Mouse (Mus musculus) midbrain, embryonic 16.5 days (tissue): ENCODE results near the gene Sim2. TPM values are rescaled to one million over a fixed set of nuclear protein-coding genes. Genes with fewer than 3 reads are reported as not detected.

Experiments
- ATAC-seq: fragments of 200-750 bp; cut with Nextera tagmentation; 2 replicates; pipeline ENCODE4 v1.8.0; 2017; ENCODE audit warnings: moderate TSS enrichment
- H3K27ac ChIP-seq: fragments of 300-500 bp; sonication (generic); 2 replicates; pipeline ENCODE4 v1.5.1; 2014; ENCODE audit warnings: mild to moderate bottlenecking, low read length, mixed read lengths
- H3K27me3 ChIP-seq: fragments of 300-500 bp; sonication (generic); 2 replicates; pipeline ENCODE4 v1.6.1; 2014; ENCODE audit warnings: low read depth, low read length, mixed read lengths; ENCODE audit not compliant: control insufficient read depth, insufficient read depth
- H3K36me3 ChIP-seq: fragments of 300-500 bp; sonication (generic); 2 replicates; pipeline ENCODE4 v1.6.1; 2014; ENCODE audit warnings: mild to moderate bottlenecking, low read length, moderate library complexity, mixed read lengths; ENCODE audit not compliant: control insufficient read depth, insufficient read depth
- H3K4me1 ChIP-seq: fragments of 300-500 bp; sonication (generic); 2 replicates; pipeline ENCODE4 v1.6.1; 2014; ENCODE audit warnings: mild to moderate bottlenecking, low read length, mixed read lengths; ENCODE audit not compliant: control insufficient read depth, insufficient read depth
- H3K4me2 ChIP-seq: fragments of 300-500 bp; sonication (generic); 2 replicates; pipeline ENCODE4 v1.6.1; 2014; ENCODE audit warnings: mild to moderate bottlenecking, low read length, mixed read lengths
- H3K4me3 ChIP-seq: fragments of 300-500 bp; sonication (generic); 2 replicates; pipeline ENCODE4 v1.5.1; 2014; ENCODE audit warnings: low read depth, mild to moderate bottlenecking, low read length, moderate library complexity, mixed read lengths
- H3K9ac ChIP-seq: fragments of 300-500 bp; sonication (generic); 2 replicates; pipeline ENCODE4 v1.6.1; 2014; ENCODE audit warnings: low read depth, low read length, mixed read lengths
- H3K9me3 ChIP-seq: fragments of 300-500 bp; sonication (generic); replicated peaks from 2 replicates; pipeline ENCODE4 v1.6.1; 2014; ENCODE audit warnings: mild to moderate bottlenecking, low read length, mixed read lengths; ENCODE audit not compliant: control insufficient read depth, poor library complexity, severe bottlenecking
- WGBS: fragments of 180-500 bp; shearing (Covaris S2); extraction: QIAGEN DNeasy Blood & Tissue Kit; methylation state at CpG from one replicate; pipeline ENCODE4 v1.1.7; 2014; 5-methylcytosine and 5-hydroxymethylcytosine counted together
- polyA plus RNA-seq: library from polyadenylated mRNA; unstranded; fragments of >200 nt; fragmentation: Nextera tagmentation; extraction: Ambion mirVana; gene quantifications from 2 replicates; pipeline ENCODE4 v1.2.1, GENCODE M21; 2015

Sim2 gene
- polyA plus RNA-seq, 1 experiment from 2014 or later: 0.10 TPM

- no peak overlapping the region for H3K4me3 ChIP-seq
- no peaks in the 10 kb centered on the region for H3K4me1 ChIP-seq
- H3K27me3 ChIP-seq: peaks cover 13% of the 10 kb centered on the region
- H3K9ac ChIP-seq: no peak overlapping the region
- H3K36me3 ChIP-seq: no peaks in the 10 kb centered on the region
- WGBS: 39% methylated on average over 9 of the region's 9 CpGs
- H3K9me3 ChIP-seq: no peaks in the 10 kb centered on the region; the same call in 1 of the 2 replicates
- H3K27ac ChIP-seq: no peak overlapping the region
- H3K4me2 ChIP-seq: no peak overlapping the region
- no peak for ATAC-seq
These were observed 13.8 kb upstream of the Sim2 start for GRCm38 (mm10) chr16:94070920-94071319.

- Histone ChIP-seq H3K9ac (no peak overlapping the region), H3K4me3 (no peak overlapping the region), H3K4me2 (no peak overlapping the region), H3K9me3 (no peaks in the 10 kb centered on the region; the same call in 1 of the 2 replicates), H3K4me1 (no peaks in the 10 kb centered on the region), H3K27me3 (peaks cover 19% of the 10 kb centered on the region), H3K36me3 (no peaks in the 10 kb centered on the region), H3K27ac (no peak overlapping the region)
- no peak for ATAC-seq
- 66% methylated on average over 8 of the region's 8 CpGs for WGBS
These were observed 13.3 kb upstream of the Sim2 start for GRCm38 (mm10) chr16:94071468-94071867.

- WGBS: 34% methylated on average over 19 of the region's 19 CpGs
- H3K9ac ChIP-seq: no peak overlapping the region
- H3K27me3 ChIP-seq: peaks cover 45% of the 10 kb centered on the region
- H3K9me3 ChIP-seq: no peaks in the 10 kb centered on the region
- no peak overlapping the region for H3K4me3 ChIP-seq
- no peak for ATAC-seq
- H3K36me3 ChIP-seq: no peaks in the 10 kb centered on the region
- H3K4me1 ChIP-seq: no peaks in the 10 kb centered on the region
- H3K4me2 ChIP-seq: no peak overlapping the region
- H3K27ac ChIP-seq: no peak overlapping the region
These were observed 9.2 kb upstream of the Sim2 start for GRCm38 (mm10) chr16:94075362-94076027.

- Histone ChIP-seq H3K4me3 (no peak overlapping the region), H3K27me3 (peaks cover 66% of the 10 kb centered on the region), H3K4me1 (no peaks in the 10 kb centered on the region), H3K27ac (no peak overlapping the region), H3K9ac (no peak overlapping the region), H3K9me3 (no peaks in the 10 kb centered on the region), H3K36me3 (no peaks in the 10 kb centered on the region), H3K4me2 (no peak overlapping the region)
- WGBS: 1% methylated on average over 23 of the region's 23 CpGs
- ATAC-seq: no peak
These were observed 6.2 kb upstream of the Sim2 start for GRCm38 (mm10) chr16:94078318-94079074.

- Histone ChIP-seq H3K27ac (no peak overlapping the region), H3K27me3 (peaks cover 69% of the 10 kb centered on the region), H3K4me2 (no peak overlapping the region), H3K9me3 (no peaks in the 10 kb centered on the region), H3K36me3 (no peaks in the 10 kb centered on the region), H3K4me3 (no peak overlapping the region), H3K9ac (no peak overlapping the region), H3K4me1 (no peaks in the 10 kb centered on the region)
- no peak for ATAC-seq
- under 1% methylated on average over 47 of the region's 47 CpGs for WGBS
These were observed 5.5 kb upstream of the Sim2 start for GRCm38 (mm10) chr16:94079075-94079855.

- Histone ChIP-seq H3K9ac (no peak overlapping the region), H3K4me3 (no peak overlapping the region), H3K4me1 (peaks cover 4% of the 10 kb centered on the region), H3K27me3 (peaks cover 69% of the 10 kb centered on the region), H3K9me3 (no peaks in the 10 kb centered on the region), H3K4me2 (no peak overlapping the region), H3K27ac (no peak overlapping the region), H3K36me3 (no peaks in the 10 kb centered on the region)
- ATAC-seq: no peak
- 3% methylated on average over 13 of the region's 13 CpGs for WGBS
These were observed 4.7 kb upstream of the Sim2 start for GRCm38 (mm10) chr16:94079856-94080555.

GRCm38 (mm10) chr16:94081596-94081995 is 3.1 kb upstream of the Sim2 start:
- no peaks in the 10 kb centered on the region for H3K9me3 ChIP-seq
- H3K27ac ChIP-seq: no peak overlapping the region
- 13% methylated on average over 5 of the region's 5 CpGs for WGBS
- H3K36me3 ChIP-seq: no peaks in the 10 kb centered on the region
- H3K9ac ChIP-seq: no peak overlapping the region
- ATAC-seq: no peak
- H3K27me3 ChIP-seq: peaks cover 63% of the 10 kb centered on the region
- H3K4me2 ChIP-seq: no peak overlapping the region
- peaks cover 7% of the 10 kb centered on the region for H3K4me1 ChIP-seq
- no peak overlapping the region for H3K4me3 ChIP-seq

- Histone ChIP-seq H3K9ac (no peak overlapping the region), H3K4me2 (no peak overlapping the region), H3K4me3 (no peak overlapping the region), H3K4me1 (peaks cover 7% of the 10 kb centered on the region), H3K27me3 (peaks cover 61% of the 10 kb centered on the region), H3K9me3 (no peaks in the 10 kb centered on the region), H3K36me3 (no peaks in the 10 kb centered on the region), H3K27ac (no peak overlapping the region)
- 8% methylated on average over 8 of the region's 8 CpGs for WGBS
- ATAC-seq: no peak
These were observed 2.6 kb upstream of the Sim2 start for GRCm38 (mm10) chr16:94081996-94082708.
